Mouse (Mus musculus) left cerebral cortex, postnatal 14 days (tissue): ENCODE data around the gene Actn4. TPM values are rescaled to one million over a fixed set of nuclear protein-coding genes. Genes with fewer than 3 reads are reported as not detected.

ENCODE experiments used
- DNase-seq, 2 experiments: peaks; one replicate each; pipeline ENCODE4 v3.0.0; 2021 to 2022; ENCODE audit warnings: low spot score in 2 of 2, mixed read lengths in 1 of 2
- intact Hi-C: fragments of 180-260 bp; cut with DNase I; formaldehyde crosslinking; loops from one replicate; pipeline ENCODE4 v1.15.1; 2025
- long read RNA-seq, 2 experiments: library from polyadenylated mRNA; stranded (forward); transcript quantifications; one replicate each; pipeline ENCODE4 v2.0.0; 2021
- total RNA-seq, 2 experiments: library from RNA; stranded (reverse); gene quantifications; 2 replicates each; pipeline ENCODE4 v1.2.3; 2021

Gene Actn4
- 100 to 1,000 TPM; 177 to 205 TPM for total RNA-seq
- long read RNA-seq, experiment 1, transcript Actn4-201 (21 exons, 3,877 nt): major isoform, 24 of 150 reads
- long read RNA-seq, experiment 1, partial matches to known transcripts: 21 of 150 reads
- long read RNA-seq, experiment 1, other reads (novel, unspliced or antisense): 102 of 150 reads
- long read RNA-seq, experiment 2, transcript Actn4-201 (21 exons, 3,877 nt): major isoform, 20 of 150 reads
- long read RNA-seq, experiment 2, partial matches to known transcripts: 18 of 150 reads
- long read RNA-seq, experiment 2, other reads (novel, unspliced or antisense): 110 of 150 reads

DNA sequence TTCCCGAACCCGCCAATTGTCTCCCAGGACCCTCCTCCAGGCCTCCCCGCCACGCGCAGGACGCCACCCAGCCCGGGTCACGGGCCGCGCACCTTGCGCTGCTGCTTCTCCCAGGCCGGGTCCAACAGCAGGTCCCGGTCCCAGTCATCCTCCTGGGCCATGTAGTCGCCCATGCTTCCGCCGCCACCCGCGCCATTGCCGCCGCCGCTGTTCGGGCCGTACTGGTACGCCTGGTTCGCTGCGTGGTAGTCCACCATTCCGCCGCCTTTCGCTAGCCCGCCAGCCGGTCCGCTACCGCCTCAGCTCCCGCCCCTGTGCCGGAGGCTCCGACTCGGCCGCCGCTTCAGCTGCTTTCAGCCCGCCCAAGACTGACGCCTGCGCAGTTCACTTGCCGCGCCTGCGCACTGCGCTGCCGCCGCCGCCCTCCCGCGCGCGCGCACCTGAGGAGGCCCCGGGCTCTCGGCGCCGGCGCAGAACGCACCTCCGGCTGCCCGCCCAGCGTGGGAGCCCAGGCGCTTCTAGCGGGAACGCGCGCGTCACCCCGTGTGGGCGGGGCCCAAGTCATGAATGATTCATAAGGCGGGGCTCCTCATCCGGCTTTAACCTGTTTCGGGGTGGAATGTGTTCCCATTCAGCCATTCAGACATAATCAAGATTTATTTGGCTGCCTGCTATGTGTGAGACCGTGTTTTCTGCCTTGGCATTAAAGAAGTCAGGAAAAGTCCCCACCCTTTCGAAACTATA lies at the start of gene Actn4:
Actn4 (minus strand) TSS at position 414 of the 744 bp plus-strand sequence.
- peak; percentile 99 for DNase-seq
- intact Hi-C loops: loop anchor here (5.0 kb wide), 1 partner anchor 60 kb away; no protein-coding TSS in a partner anchor

DNA sequence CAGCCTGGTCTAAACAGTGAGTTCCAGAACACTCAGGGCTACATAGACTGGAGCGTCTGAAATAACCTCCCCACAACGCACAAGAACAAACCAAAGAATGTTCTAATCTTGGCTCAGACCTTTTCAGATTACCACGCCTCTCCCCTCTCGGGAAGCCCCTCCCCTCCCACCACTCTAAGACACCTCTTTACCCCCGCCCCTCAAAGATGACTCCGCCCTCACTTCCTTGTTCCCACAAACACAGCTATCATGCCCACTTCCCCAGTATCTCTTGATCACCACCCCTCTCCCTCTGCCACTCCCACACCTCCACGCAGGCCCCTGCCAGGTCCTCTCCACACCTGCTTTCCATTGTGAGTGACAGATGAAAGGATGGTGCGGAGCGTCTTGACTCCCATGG lies 46.6 kb upstream of the Actn4 start:
- intact Hi-C loops: no loop called here
- no peak for DNase-seq

DNA sequence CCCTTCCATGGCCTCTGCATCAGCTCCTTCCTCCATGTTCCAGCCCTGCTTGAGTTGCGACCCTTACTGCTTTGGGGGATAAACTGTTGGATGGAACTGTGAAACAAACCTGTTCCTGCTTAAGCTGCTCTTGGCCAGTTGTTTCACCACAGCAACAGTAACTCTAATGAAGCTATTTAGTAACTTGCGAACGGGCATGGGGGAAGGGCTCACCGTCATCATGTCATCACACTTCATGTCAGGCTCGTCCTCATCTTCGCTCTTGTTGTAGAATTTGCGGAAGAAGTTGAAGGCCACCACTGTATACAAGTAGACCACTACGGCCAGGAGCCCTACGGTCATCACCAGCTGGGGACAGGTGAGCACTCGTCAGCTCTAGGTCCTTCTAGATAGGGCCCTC lies 46.0 kb upstream of the Actn4 start:
- DNase-seq: no peak
- intact Hi-C loops: no loop called here

DNA sequence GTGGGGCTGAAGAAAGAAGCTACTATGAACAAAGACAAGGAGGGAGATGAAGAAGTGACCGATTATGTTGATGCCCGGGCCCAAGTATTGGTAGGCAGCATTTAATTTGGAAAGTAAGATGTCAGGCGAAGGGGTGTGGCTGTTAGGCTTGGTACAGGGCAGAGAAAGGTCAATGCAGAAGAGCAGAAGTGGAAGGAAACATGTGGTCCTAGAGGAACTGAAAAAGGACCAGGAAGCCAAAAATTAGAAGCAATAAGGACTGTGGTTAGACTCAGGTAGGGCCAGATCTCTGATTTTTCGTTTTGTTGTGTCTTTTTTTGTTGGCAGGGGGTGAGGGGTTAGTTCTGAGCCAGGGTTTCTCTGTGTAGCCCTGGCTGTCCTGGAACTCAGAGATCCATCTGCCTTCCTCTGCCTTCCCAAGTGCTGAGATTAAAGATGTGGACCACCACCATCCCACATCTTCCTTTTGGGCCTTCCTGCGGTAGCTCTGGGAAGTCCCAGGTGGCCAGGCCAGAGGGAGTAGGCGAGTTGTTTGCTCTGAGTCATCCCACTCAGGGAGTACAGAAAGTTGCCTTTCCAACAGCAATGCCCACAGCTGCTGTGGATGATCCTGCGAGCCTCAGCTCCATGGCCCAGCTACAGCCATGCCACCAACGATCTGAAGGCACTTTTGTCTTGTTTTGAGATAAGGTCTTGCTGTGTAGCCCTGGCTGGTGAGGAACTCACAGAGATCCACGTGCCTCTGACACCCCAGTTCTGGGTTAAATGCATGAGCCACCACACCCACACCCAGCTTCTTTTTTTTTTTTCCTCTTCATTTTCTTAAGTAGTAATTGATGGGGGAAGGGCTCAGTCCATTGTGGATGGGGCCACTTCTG lies 45.3 kb upstream of the Actn4 start:
- no peak for DNase-seq
- intact Hi-C loops: no loop called here

DNA sequence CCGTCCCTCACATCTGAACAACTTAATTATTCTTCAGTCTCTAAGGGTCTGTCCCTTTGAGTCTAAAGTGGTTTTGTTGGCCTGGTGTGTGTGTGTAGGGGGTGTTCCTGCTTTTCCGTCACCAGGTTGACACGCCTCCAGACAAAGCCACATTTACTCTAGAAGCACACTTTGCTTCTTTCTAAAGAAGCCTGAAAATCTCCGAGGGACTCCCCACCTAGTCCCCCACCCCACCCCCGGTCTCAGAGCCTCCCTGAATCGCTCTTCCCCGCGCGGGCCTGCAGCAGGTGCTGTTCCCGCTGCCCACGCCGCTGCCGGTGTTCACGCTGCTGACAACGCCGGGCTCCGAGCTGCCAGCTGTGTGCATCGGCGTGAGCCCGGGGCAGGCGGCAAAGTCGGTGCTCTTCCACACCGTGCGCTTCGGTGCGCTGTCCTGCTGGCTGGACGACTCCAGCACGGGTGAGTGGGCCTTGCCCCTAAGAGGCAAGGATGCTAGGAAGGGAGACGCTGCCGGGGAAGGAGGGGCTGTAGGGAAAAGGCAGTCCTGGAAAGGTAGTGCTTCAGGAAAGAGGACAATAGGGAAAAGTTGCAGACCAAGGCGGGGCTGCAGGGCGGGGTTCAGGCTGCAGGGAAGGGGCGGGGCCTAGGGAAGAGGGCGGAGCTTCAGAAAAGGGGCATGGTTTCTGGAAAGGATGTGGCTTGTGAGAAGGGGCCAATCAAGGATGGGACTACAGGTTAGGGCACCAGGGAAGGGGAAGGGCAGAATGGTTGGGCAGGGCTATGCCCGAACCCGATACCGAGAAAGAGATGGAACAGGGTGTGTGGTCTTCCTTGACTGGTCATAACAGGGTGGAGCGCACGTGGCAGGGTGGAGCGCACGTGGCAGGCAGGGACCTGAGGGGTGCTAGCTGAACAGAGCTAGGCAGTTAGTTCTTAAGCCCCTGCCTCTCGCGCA lies 38.8 kb upstream of the Actn4 start:
- DNase-seq: peak; percentile 28 to 37
- intact Hi-C loops: no loop called here

DNA sequence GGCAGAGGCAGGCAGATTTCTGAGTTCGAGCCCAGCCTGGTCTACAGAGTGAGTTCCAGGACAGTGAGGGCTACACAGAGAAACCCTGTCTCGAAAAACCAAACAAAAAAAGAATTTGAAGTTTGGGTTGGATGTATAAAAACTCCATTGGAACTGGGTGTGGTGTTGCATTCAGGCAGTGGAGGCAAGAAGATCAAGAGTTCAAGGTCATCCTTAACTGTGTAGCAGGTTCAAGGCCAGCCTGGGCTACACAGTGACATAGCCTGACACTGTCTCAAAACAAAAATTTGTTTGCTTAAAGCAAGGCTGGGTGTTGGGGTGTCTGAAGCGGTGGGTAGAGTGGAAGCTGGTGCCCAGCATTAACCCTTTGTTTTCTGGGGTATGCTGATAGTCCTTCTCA lies 31.3 kb upstream of the Actn4 start:
- intact Hi-C loops: no loop called here

DNA sequence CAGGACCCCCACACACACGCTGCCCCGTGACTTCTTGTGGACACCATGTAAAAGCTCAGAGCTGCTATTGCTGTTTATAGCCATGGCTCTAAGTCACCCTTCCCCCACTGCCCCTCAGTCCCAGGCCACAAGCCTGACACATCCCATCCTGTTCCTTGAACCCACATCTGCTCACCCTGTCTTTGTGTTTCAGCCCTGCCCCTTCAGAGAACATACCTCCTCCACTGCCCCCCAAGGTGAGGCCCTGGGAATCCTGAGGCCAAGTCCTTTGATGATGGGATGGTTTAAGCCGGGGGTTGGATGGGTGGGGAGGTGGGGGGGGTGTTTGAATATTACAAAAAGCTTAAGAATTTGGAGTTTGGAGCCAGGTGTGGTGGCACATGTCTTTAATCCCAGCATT lies 30.9 kb upstream of the Actn4 start:
- DNase-seq: no peak
- intact Hi-C loops: no loop called here

More for the DNA sequence above, 31.3 kb upstream of the Actn4 start:
- DNase-seq: no peak

DNA sequence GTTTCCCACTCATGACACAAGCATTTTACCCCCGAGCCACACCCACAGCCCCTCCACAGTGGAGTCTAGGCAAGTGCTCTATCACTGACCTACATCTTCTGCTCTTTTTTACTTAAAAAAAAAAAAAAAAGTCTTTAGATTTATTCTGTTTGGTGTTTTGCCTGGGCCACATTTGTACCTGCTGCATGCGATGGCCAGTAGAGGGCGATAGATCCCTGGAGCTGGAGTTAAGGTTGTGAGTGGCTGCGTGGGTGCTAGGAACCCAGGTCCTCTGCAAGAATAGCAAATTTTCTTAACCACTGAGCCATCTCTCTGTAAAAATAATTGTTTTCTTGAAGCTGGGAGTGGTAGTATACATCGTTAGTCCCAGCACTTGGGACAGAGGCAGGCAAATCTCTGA lies 29.5 kb upstream of the Actn4 start:
- no peak for DNase-seq
- intact Hi-C loops: no loop called here

DNA sequence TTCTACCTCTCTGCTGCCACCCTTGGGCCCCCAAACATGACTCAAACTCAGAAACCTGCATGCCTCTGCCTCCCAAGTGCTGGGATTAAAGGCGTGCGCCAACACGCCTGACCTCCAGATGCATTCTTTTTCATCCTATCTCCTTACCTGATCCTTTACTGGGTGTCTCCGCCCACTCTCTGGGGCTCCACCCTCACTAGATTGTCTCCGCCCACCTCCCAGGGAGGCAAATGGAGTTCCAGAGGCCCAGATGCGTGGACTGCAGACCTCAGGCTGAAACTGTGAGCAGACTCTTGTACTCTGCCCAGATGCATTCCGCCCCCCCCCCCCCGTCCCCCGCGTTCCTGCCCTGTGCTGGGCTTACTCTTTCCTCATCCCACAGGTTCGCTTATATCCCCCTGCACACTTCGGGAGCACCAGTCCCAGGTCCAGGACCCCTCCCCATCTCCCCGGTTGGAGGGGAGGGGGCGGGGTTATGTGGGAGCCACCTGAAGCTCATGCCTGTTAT lies 28.7 kb upstream of the Actn4 start:
- intact Hi-C loops: no loop called here

DNA sequence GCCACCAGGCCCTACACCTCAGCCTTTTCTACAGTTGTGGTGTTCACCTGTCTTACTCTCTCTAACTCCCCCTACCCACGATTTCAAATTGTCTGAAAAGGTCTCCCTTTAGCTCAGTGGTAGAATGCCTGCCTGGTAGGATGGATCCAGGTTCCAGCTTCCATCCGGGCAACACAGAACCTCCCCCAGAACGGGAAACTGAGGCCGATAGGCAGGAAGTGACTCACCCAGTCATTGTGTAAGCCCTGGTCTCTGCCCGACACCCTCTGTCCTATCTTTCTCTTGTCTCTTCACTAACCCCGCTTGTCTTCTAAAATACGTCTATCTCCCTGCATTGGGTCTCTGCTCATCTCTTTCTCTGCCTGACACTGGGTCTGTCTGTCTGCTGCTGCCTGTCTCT lies 23.1 kb upstream of the Actn4 start:
- intact Hi-C loops: loop anchor here (5.0 kb wide), 1 partner anchor 52 kb away; no protein-coding TSS in a partner anchor
- DNase-seq: no peak

More for the DNA sequence above, 28.7 kb upstream of the Actn4 start:
- no peak for DNase-seq

DNA sequence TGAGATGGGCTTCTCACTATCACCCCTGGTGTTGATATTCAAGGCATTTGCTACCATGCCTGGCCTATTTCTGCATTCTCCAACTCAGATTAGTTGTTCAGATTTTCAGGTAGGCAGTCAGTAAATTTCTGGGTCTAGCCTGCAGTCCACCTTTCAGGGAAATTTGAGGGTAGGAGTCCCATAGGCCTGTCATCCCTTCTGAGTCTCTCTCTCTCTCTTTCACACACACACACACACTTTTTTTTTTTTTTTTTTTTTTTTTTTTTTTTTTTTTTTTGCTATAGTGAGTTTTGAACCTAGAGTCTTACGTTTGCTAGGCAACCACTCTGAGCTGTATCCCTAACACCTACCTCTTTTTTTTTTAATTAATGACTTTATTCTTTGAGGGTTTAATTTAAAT lies 22.3 kb upstream of the Actn4 start:
- intact Hi-C loops: no loop called here

DNA sequence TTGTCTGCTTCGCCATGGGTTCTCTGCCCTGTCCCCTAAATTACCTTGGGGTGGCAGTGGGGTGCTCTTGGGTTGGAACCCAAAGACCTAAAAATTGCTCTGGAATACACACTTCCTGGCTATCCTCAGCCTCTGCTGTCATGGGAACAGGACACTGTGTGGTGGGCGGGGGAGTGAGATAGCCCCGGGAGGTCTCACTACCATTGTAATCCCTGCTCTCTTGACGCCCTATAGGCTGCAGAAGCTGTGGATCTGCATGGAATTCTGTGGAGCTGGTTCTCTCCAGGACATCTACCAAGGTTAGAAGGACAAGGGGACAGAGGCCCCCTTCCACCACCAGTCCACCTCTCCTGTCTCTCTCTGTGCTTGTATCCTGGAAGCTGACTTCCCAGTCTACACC lies 21.7 kb upstream of the Actn4 start:
- DNase-seq: no peak
- intact Hi-C loops: no loop called here

More for the DNA sequence above, 22.3 kb upstream of the Actn4 start:
- DNase-seq: no peak

DNA sequence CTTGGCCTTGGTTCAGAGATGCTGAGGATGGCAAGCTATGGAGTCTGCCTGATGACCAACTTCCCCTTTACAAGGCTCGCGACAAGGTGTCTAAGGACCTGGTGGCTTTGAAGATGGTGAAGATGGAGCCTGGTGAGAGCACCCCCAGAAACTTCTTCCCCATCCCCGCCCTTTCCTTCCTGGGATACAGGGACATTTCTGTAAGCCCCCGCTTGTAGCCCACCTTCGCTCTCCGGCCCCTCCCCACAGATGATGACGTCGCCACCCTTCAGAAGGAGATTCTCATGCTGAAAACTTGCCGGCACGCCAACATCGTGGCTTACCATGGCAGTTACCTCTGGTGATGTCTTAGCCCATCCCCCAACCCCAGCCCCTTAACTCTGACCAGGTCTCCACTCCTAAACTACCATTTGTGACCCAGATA lies 21.0 kb upstream of the Actn4 start:
- no peak for DNase-seq
- intact Hi-C loops: no loop called here

DNA sequence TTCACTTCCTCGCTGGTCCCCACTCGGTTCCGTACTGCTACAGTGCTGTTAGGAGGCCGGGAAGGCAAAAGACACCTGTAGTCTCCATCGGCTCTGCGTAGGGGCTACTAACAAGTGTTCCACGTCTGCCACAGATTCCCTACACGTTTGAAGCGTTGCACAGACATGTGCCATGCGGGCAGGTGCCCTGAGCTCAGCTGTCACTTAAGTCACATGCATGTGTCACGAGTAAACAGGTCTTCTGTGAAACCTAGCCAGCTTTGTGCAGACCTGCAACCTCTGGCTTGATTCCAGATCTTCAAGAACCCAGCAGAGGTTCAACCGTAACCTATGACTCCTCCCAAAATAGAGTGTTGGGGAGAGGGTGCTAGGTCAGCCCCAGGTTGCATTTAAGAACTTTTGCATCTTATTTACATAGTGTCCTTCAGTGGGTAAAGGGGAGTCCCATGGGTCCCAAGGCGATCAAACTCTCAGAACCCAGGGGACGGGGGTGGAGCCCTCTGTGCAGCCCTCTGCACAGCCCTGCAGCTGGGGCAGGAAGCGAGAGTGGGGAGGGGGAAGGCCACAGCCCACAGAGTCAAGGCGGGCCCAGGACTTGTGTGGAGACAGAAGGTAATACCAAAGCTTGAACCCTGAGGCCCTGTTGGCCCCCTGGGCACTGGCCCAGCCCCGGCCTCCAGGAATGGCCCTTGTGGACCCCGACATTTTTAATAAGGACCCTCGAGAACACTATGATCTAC lies 20.3 kb upstream of the Actn4 start:
- intact Hi-C loops: no loop called here
- DNase-seq: no peak

DNA sequence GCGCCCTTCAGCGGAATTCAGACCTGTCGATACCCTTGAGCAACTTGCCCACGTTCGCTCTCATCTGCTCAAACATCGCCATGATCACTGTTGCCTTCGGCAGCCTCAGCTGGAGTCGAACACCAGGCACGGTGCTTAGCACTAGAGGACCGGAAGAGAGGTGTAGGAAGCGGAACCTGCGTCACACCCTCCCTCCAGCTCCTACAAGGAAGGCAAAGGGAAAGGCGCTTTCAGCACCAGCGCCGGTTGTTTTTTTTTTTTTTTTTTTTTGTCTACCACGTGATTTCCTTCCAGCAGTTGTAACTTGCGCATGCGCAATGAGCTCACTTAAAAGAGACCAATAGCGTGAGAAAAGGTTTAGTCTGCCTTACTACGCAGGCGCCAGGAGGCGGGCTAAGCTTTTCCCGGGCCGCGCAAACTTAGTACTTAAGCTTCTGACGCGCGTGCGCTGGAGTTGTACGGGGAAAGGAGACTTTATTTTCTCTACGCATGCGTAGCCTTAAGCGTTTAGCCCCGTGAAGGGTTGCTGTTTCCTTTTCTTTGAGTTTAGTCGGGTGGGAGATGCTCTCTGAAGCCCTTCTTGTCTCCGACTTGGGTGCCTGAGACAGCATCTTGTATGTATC lies 19.6 kb upstream of the Actn4 start, which contains the start of the genes Eif3k and Map4k1:
Eif3k (minus strand) TSS at position 214 of the 623 bp plus-strand sequence.
Map4k1 (plus strand) TSS at position 400 of the 623 bp plus-strand sequence.
- peak; percentile 99 for DNase-seq
- intact Hi-C loops: no loop called here

DNA sequence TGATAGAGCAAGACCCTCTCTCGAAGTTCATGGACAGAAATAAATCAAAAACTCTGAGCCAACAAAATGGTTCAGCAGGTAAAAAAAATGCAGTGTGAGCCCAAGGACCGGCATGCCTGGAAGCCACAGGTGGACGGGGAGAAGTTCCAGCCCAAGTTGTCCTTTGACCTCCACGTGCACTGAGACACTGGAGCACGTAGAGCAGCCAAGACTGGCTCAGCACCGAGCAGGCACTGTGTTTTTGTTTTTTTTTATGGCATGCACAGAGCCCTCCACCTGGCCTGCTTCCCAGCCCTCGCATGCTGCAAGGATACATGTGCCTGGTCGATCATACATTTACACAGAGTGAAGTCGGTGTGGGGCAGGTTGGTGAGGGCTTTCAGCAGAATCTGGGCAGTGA lies 15.4 kb upstream of the Actn4 start:
- DNase-seq: no peak
- intact Hi-C loops: no loop called here

DNA sequence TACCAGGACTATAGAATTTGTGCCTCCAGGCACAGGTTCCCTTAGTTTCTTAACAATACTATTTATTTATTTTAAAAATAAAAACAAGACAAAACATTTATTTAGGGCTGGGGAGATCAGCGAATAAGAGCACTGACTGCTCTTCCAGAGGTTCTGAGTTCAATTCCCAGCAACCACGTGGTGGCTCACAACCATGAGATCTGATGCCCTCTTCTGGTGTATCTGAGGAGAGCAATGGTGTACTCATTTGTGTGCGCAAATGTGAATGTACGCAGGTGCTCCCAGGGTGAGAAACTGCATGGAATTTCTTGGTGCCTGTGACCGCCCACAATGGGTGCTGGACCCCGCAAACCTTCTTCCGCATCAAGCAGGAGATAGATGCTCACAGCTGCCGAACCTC lies 10.9 kb upstream of the Actn4 start:
- intact Hi-C loops: loop anchor here (2.0 to 5.0 kb wide), 2 partner anchors 66 to 176 kb away; no protein-coding TSS in a partner anchor
- no peak for DNase-seq
